10 mouse cellular contexts compared by ENCODE assay signal in genomic region chr10:78605080-78605479, GRCm38 (mm10). TPM values are rescaled to one million over a fixed set of nuclear protein-coding genes. Genes with fewer than 3 reads are reported as not detected.
DNase-seq lines count a peak whose midpoint lies in the region; ATAC-seq and TF ChIP-seq lines count a peak whose summit lies in the region.
"Had no signal": no experiment of that assay in that cellular context is flagged by ENCODE, and none has a peak within 500 bp of the region (broad histone marks: within the 10 kb centered on the region; RNA-seq: fewer than 3 reads in every experiment).

No protein-coding gene starts in this region.

- no peaks in the 10 kb centered on the region for H3K27me3 ChIP-seq in heart, embryonic 11.5 days (ENCODE audit: control insufficient read depth, insufficient read depth, low read length)
- H3K27me3 ChIP-seq in spleen, adult 2 months (ENCODE audit: control insufficient read depth, insufficient read depth, low read length), result no peaks in the 10 kb centered on the region
- no peaks in the 10 kb centered on the region for H3K27me3 ChIP-seq in embryonic facial prominence, embryonic 11.5 days (ENCODE audit: control insufficient read depth, insufficient read depth, low read length)

- ATAC-seq in heart, embryonic 11.5 days (replicated peaks; ENCODE audit: insufficient number of reproducible peaks, low FRiP score, low TSS enrichment), result no peak
- no peak for ATAC-seq in embryonic facial prominence, embryonic 11.5 days (replicated peaks; ENCODE audit: insufficient number of reproducible peaks, low FRiP score, low TSS enrichment, low read depth)

- intact Hi-C loops in left cerebral cortex, postnatal 25 days (cut with DNase I), result loop anchor here (5.0 to 10.0 kb wide), 3 partner anchors 63 to 160 kb away; no protein-coding TSS in a partner anchor

- DNase-seq in heart, adult 18-20 months, result peak; percentile 26 to 60
- DNase-seq in spleen, adult 2 months (ENCODE audit: low read depth in 1 of 2, low spot score in 2 of 2), result peak; percentile 26 to 27
- no peak for DNase-seq in spleen, postnatal 4 days (ENCODE audit: low spot score in 2 of 2)
- peak; percentile 51 for DNase-seq in embryonic facial prominence, embryonic 11.5 days (ENCODE audit: low spot score)
- DNase-seq in left cerebral cortex, postnatal 25 days (ENCODE audit: low spot score in 2 of 2), result peak; percentile 21 to 53
- peak; percentile 82 for DNase-seq in thymus, postnatal 4 days
- no peak for DNase-seq in ovary, postnatal 10 days (ENCODE audit: low spot score)

- 38% methylated on average over 3 of the region's 3 CpGs for WGBS in heart, embryonic 11.5 days (ENCODE audit: insufficient replicate concordance)
- WGBS in spleen, adult 2 months, result 36% methylated on average over 3 of the region's 3 CpGs
- 42% methylated on average over 3 of the region's 3 CpGs for whole genome bisulfite sequencing in embryonic facial prominence, embryonic 11.5 days

- no peak overlapping the region for H3K4me3 ChIP-seq in heart, embryonic 11.5 days (ENCODE audit: low read depth, low read length)
- H3K4me3 ChIP-seq in spleen, adult 2 months (ENCODE audit: extremely low read depth, insufficient read depth, insufficient read length), result no peak overlapping the region
- no peak overlapping the region for H3K4me3 ChIP-seq in embryonic facial prominence, embryonic 11.5 days (ENCODE audit: low read depth, low read length)

- H3K27ac ChIP-seq in heart, embryonic 11.5 days (ENCODE audit: low read depth, low read length), result no peak overlapping the region
- no peak overlapping the region for H3K27ac ChIP-seq in spleen, adult 2 months (ENCODE audit: insufficient read depth, low read length)
- H3K27ac ChIP-seq in embryonic facial prominence, embryonic 11.5 days (replicated peaks; ENCODE audit: low read depth, low read length), result no peak overlapping the region

- no peaks in the 10 kb centered on the region for H3K36me3 ChIP-seq in heart, embryonic 11.5 days (ENCODE audit: control insufficient read depth, insufficient read depth, low read length)
- no peaks in the 10 kb centered on the region for H3K36me3 ChIP-seq in spleen, adult 2 months (ENCODE audit: control insufficient read depth, insufficient read depth, low read length)
- no peaks in the 10 kb centered on the region for H3K36me3 ChIP-seq in embryonic facial prominence, embryonic 11.5 days (replicated peaks; ENCODE audit: control insufficient read depth, insufficient read depth, low read depth, low read length)

- no peaks in the 10 kb centered on the region for H3K4me1 ChIP-seq in heart, embryonic 11.5 days (ENCODE audit: control insufficient read depth, insufficient read depth, low read length)
- no peaks in the 10 kb centered on the region for H3K4me1 ChIP-seq in spleen, adult 2 months (ENCODE audit: control insufficient read depth, insufficient read depth, insufficient read length)
- no peaks in the 10 kb centered on the region for H3K4me1 ChIP-seq in embryonic facial prominence, embryonic 11.5 days (ENCODE audit: control insufficient read depth, insufficient read depth, low read length)

- no peaks in the 10 kb centered on the region for H3K9me3 ChIP-seq in heart, embryonic 11.5 days (replicated peaks; ENCODE audit: control insufficient read depth, low read length)
- H3K9me3 ChIP-seq in embryonic facial prominence, embryonic 11.5 days (replicated peaks; ENCODE audit: control insufficient read depth, low read length), result no peaks in the 10 kb centered on the region

- H3K4me2 ChIP-seq in heart, embryonic 11.5 days, result no peak overlapping the region
- H3K4me2 ChIP-seq in embryonic facial prominence, embryonic 11.5 days (ENCODE audit: low read depth, low read length), result no peak overlapping the region

- no peak for TF ChIP-seq CTCF in spleen, adult 2 months (IDR thresholded peaks at IDR 0.05; ENCODE audit: extremely low read depth, insufficient read depth, insufficient read length, insufficient replicate concordance)

- TF ChIP-seq POLR2A in spleen, adult 2 months (IDR thresholded peaks at IDR 0.05; ENCODE audit: low read depth, low read length), result no peak

- H3K9ac ChIP-seq in heart, embryonic 11.5 days (ENCODE audit: low read depth, low read length), result no peak overlapping the region
- no peak overlapping the region for H3K9ac ChIP-seq in embryonic facial prominence, embryonic 11.5 days (replicated peaks; ENCODE audit: low read length)

RNA-seq across cellular contexts. Expression of gene Olfr1357, which starts 12.8 kb away (rescaled TPM):
- total RNA-seq in heart, adult 18-20 months (2021), result not detected
- not detected in 2 replicates for polyA plus RNA-seq in heart, embryonic 11.5 days (2014; fragmentation: Nextera tagmentation; extraction: Ambion mirVana)
- polyA plus RNA-seq in spleen, adult 2 months (2012; rRNA removed), result not detected in 2 replicates
- not detected in 2 replicates for polyA plus RNA-seq in embryonic facial prominence, embryonic 11.5 days (2014; fragmentation: Nextera tagmentation; extraction: Ambion mirVana)
- total RNA-seq in left cerebral cortex, postnatal 25 days (2021), result not detected
- polyA plus RNA-seq: intestine, embryonic 14.5 days; neural tube, embryonic 11.5 days had no signal

RNA-seq across cellular contexts. Expression of gene Syde1, which starts 13.3 kb away (rescaled TPM):
- 10 to 100 TPM; 11.0 to 11.5 TPM for total RNA-seq in heart, adult 18-20 months (2021)
- 15.7 and 17.9 TPM in 2 replicates for polyA plus RNA-seq in heart, embryonic 11.5 days (2014; fragmentation: Nextera tagmentation; extraction: Ambion mirVana)
- polyA plus RNA-seq in spleen, adult 2 months (2012; rRNA removed), result 9.3 and 12.7 TPM in 2 replicates
- polyA plus RNA-seq in embryonic facial prominence, embryonic 11.5 days (2014; fragmentation: Nextera tagmentation; extraction: Ambion mirVana), result 13.5 and 17.1 TPM in 2 replicates
- total RNA-seq in left cerebral cortex, postnatal 25 days (2021), result 1 to 10 TPM; 5.2 to 5.4 TPM

RNA-seq across cellular contexts. Expression of gene Ilvbl, which starts 30.9 kb away (rescaled TPM):
- total RNA-seq in heart, adult 18-20 months (2021), result 10 to 100 TPM; 31.6 to 40.5 TPM
- 29.8 and 38.0 TPM in 2 replicates for polyA plus RNA-seq in heart, embryonic 11.5 days (2014; fragmentation: Nextera tagmentation; extraction: Ambion mirVana)
- 33.5 and 36.8 TPM in 2 replicates for polyA plus RNA-seq in spleen, adult 2 months (2012; rRNA removed)
- 28.3 and 32.1 TPM in 2 replicates for polyA plus RNA-seq in embryonic facial prominence, embryonic 11.5 days (2014; fragmentation: Nextera tagmentation; extraction: Ambion mirVana)
- 10 to 100 TPM; 21.5 to 27.9 TPM for total RNA-seq in left cerebral cortex, postnatal 25 days (2021)

Comparison
In these comparisons a context has a peak if more than half of its experiments do, and no peak if none do; other contexts are left out.
1. DNase-seq: peak in heart, adult 18-20 months (2 of 2), spleen, adult 2 months (2 of 2), embryonic facial prominence, embryonic 11.5 days (single experiment), left cerebral cortex, postnatal 25 days (2 of 2) and thymus, postnatal 4 days (single experiment); none in spleen, postnatal 4 days (0 of 2) and ovary, postnatal 10 days (single experiment).